Mouse (Mus musculus) olfactory bulb, adult 2 months (tissue): ENCODE results near the gene Ebp.

ENCODE experiments used
- CTCF ChIP-seq: fragments of 200-500 bp; IDR thresholded peaks from 2 replicates; pipeline ENCODE4 v1.5.1; 2012; ENCODE audit warnings: low read depth, mild to moderate bottlenecking, low read length, moderate library complexity; ENCODE audit not compliant: insufficient read depth
- POLR2A ChIP-seq: fragments of 200-500 bp; IDR thresholded peaks from 2 replicates; pipeline ENCODE4 v1.6.1; 2012; ENCODE audit warnings: mild to moderate bottlenecking, low read depth, low read length, moderate library complexity; ENCODE audit not compliant: insufficient read depth

GRCm38 (mm10) chrX:8167716-8168647 is 25.3 kb downstream of the Ebp start:
- TF ChIP-seq CTCF (no peak), POLR2A (no peak)
